Mouse (Mus musculus) cerebellum, adult 2 months (tissue): Measurements from ENCODE around the gene Cacna2d4. TPM values are rescaled to one million over a fixed set of nuclear protein-coding genes. Genes with fewer than 3 reads are reported as not detected.
A peak's percentile ranks its signal among the peaks of the same experiment; 100 is the strongest.

Source experiments
- DNase-seq, 2 experiments: peaks; one replicate each; pipeline ENCODE4 v3.0.0; 2021
- H3K27ac ChIP-seq: fragments of 200-500 bp; 2 replicates; pipeline ENCODE4 v1.5.1; 2012; ENCODE audit warnings: low read length, control low read depth, inconsistent platforms; ENCODE audit not compliant: insufficient read depth
- H3K27me3 ChIP-seq: fragments of 200-500 bp; 2 replicates; pipeline ENCODE4 v1.6.1; 2012; ENCODE audit warnings: inconsistent platforms, mild to moderate bottlenecking, low read length, moderate library complexity; ENCODE audit not compliant: control insufficient read depth, insufficient read depth
- H3K4me1 ChIP-seq: fragments of 200-500 bp; 2 replicates; pipeline ENCODE4 v1.6.1; 2011; ENCODE audit warnings: low read length; ENCODE audit not compliant: control insufficient read depth, insufficient read depth
- H3K4me3 ChIP-seq: fragments of 200-500 bp; replicated peaks from 2 replicates; pipeline ENCODE3; 2011; ENCODE audit warnings: mild to moderate bottlenecking, low read depth, low read length, control low read depth; ENCODE audit not compliant: insufficient read depth
- CTCF ChIP-seq: fragments of 200-500 bp; IDR thresholded peaks from 2 replicates; pipeline ENCODE4 v1.5.1; 2011; ENCODE audit warnings: low read depth, mild to moderate bottlenecking, control low read depth, low read length, moderate library complexity, borderline replicate concordance; ENCODE audit not compliant: insufficient read depth
- POLR2A ChIP-seq: fragments of 200-500 bp; IDR thresholded peaks from 2 replicates; pipeline ENCODE4 v1.6.1; 2011; ENCODE audit warnings: low read length, control low read depth, borderline replicate concordance; ENCODE audit not compliant: insufficient read depth
- WGBS: fragments of 180-500 bp; shearing (Covaris S2); methylation state at CpG from one replicate; pipeline ENCODE4 v1.1.7; 2018; 5-methylcytosine and 5-hydroxymethylcytosine counted together
- polyA plus RNA-seq: library from polyadenylated mRNA; depleted of rRNA; stranded (reverse); fragments of >200 nt; gene quantifications from 2 replicates; pipeline ENCODE4 v1.2.3, GENCODE M21; 2012; rRNA removed

Gene Cacna2d4
- polyA plus RNA-seq: 3.2 and 3.6 TPM in 2 replicates

- DNase-seq: no peak
- H3K4me1 ChIP-seq: peaks cover 45% of the 10 kb centered on the region
- TF ChIP-seq CTCF (no peak), POLR2A (no peak)
- no peak within 1 kb of the TSS for H3K4me3 ChIP-seq
- WGBS: 64% methylated on average over 1 of the region's 1 CpGs
- no peak within 1 kb of the TSS for H3K27ac ChIP-seq
- no peaks in the 10 kb centered on the region for H3K27me3 ChIP-seq
These were observed at the start of gene Cacna2d4 for GRCm38 (mm10) chr6:119236241-119236640. Gene Cacna2d4, plus strand, starts transcription at chr6:119236526.

DNA sequence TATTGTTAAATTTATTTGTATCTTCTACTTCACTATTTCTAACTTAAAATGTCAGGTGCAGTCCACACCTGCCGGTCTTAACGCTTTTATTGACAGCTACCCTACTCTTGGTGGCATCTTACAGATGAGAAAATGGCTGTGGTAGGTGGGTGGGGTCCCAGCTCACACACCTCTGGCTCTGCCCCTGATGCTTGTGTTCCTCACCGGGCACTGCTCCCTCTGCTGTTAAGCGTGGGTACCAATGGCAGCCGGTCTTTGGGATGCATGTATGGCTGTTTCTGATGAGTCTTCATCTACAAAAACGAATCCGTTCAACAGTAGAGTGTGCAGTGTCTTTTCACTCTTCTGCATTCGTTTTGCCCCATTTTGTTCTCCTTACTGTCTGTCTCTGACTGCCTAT lies 49.7 kb upstream of the Cacna2d4 start:
- Histone ChIP-seq H3K4me3 (no peak overlapping the region), H3K4me1 (no peaks in the 10 kb centered on the region), H3K27me3 (no peaks in the 10 kb centered on the region), H3K27ac (no peak overlapping the region)
- peak; percentile 33 to 37 for DNase-seq
- WGBS: 63% methylated on average over 8 of the region's 8 CpGs
- TF ChIP-seq POLR2A: no peak
- TF ChIP-seq CTCF: peak; percentile 52; the same call in 1 of the 2 replicates

GRCm38 (mm10) chr6:119187631-119188030 lies 48.7 kb upstream of the Cacna2d4 start:
- WGBS: 20% methylated on average over 6 of the region's 6 CpGs
- no peaks in the 10 kb centered on the region for H3K4me1 ChIP-seq
- no peak overlapping the region for H3K27ac ChIP-seq
- peak; percentile 21 to 22 for DNase-seq
- no peaks in the 10 kb centered on the region for H3K27me3 ChIP-seq
- TF ChIP-seq POLR2A (no peak), CTCF (no peak)
- no peak overlapping the region for H3K4me3 ChIP-seq

DNA sequence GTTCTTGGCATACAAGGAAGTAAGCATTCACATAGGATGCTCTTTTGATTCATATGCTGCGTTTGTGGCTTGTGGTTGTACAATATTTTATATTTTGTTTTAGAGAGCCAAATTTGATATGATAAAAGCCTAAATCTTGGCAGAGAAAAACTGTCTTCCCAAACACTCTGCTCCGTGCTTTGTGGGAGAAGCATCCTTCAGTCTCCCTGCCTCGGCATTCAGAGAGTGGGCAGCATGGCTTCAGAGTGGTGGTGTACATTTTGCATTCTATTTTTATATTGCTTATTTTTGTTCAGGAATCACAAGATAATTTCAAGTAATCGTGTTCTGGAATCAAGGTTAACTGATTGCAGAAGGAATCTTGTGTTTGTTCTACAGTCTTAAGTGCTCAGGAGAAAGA lies 44.8 kb upstream of the Cacna2d4 start:
- no peaks in the 10 kb centered on the region for H3K27me3 ChIP-seq
- no peak for TF ChIP-seq POLR2A
- TF ChIP-seq CTCF: no peak
- no peak overlapping the region for H3K4me3 ChIP-seq
- WGBS: 97% methylated on average over 4 of the region's 4 CpGs
- no peak for DNase-seq
- H3K27ac ChIP-seq: no peak overlapping the region
- no peaks in the 10 kb centered on the region for H3K4me1 ChIP-seq

DNA sequence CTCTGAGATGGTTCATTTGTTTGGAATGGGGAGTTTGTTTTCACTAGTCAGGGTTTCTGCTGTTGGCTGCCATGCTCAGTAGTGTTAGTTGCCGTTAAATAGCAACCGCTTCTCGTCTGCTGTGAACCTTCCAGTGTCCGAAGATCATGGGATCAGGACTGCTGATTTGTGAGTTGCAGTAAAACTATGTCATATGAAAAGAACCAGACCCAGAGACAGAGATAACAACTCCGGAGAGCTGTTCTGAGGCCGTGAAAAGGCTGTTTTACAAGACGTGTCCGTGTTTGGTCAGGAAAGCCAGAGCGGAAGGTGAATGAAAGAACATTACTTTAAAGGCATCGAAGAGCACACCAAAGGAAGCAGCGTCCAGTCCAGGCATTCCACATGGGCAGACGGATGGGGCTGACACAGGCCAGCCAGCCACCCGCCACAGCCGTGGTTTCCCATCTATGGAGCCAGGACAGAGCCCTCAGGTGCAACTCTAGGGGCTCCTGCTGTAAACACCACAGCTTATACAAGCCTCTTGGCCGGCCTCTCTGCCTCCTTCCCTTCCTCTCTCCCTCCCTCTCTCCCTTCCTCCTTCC lies 42.7 kb upstream of the Cacna2d4 start:
- Histone ChIP-seq H3K4me1 (no peaks in the 10 kb centered on the region), H3K27me3 (no peaks in the 10 kb centered on the region), H3K27ac (no peak overlapping the region), H3K4me3 (no peak overlapping the region)
- no peak for DNase-seq
- TF ChIP-seq CTCF: no peak
- TF ChIP-seq POLR2A: no peak
- 94% methylated on average over 15 of the region's 15 CpGs for WGBS

DNA sequence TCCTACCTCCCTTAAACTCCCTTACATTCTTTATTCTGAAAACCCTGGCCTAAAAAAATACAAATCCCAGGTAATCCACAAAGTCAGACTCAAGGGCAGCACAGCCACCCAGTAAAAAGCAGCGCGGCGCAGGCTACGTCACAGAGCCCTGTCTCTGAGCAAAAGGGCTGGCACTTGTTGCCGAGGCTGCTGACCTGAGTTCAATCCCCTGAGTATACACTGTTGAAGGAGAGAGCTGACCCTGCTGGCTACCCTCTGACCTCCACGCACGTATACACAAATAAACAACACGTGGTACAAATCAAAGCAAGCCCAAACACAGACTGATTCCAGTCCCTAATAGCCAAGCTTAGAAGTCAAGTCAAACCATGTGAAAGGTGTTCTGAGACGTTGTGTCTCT lies 42.2 kb upstream of the Cacna2d4 start:
- no peaks in the 10 kb centered on the region for H3K4me1 ChIP-seq
- TF ChIP-seq CTCF (no peak), POLR2A (no peak)
- DNase-seq: no peak
- H3K27ac ChIP-seq: no peak overlapping the region
- H3K4me3 ChIP-seq: no peak overlapping the region
- whole genome bisulfite sequencing: 94% methylated on average over 9 of the region's 9 CpGs
- no peaks in the 10 kb centered on the region for H3K27me3 ChIP-seq

- DNase-seq: no peak
- H3K4me1 ChIP-seq: no peaks in the 10 kb centered on the region
- no peak overlapping the region for H3K27ac ChIP-seq
- H3K4me3 ChIP-seq: no peak overlapping the region
- 98% methylated on average over 7 of the region's 7 CpGs for WGBS
- TF ChIP-seq CTCF (no peak), POLR2A (no peak)
- no peaks in the 10 kb centered on the region for H3K27me3 ChIP-seq
These were observed 41.7 kb upstream of the Cacna2d4 start for GRCm38 (mm10) chr6:119194601-119195000.

GRCm38 (mm10) chr6:119196382-119197305 lies 39.7 kb upstream of the Cacna2d4 start, which contains the start of gene Cacna1c:
Gene Cacna1c, minus strand, starts transcription at chr6:119196418.
- H3K4me1 ChIP-seq: no peaks in the 10 kb centered on the region
- H3K4me3 ChIP-seq: no peak within 1 kb of the TSS
- H3K27ac ChIP-seq: no peak within 1 kb of the TSS
- peak in 1 of 2 experiments; percentile 16 for DNase-seq
- no peaks in the 10 kb centered on the region for H3K27me3 ChIP-seq
- TF ChIP-seq CTCF: no peak
- TF ChIP-seq POLR2A: no peak
- WGBS: 64% methylated on average over 17 of the region's 17 CpGs
